Comparison of ENCODE assay signal across 24 mouse cellular contexts in the genomic region with DNA sequence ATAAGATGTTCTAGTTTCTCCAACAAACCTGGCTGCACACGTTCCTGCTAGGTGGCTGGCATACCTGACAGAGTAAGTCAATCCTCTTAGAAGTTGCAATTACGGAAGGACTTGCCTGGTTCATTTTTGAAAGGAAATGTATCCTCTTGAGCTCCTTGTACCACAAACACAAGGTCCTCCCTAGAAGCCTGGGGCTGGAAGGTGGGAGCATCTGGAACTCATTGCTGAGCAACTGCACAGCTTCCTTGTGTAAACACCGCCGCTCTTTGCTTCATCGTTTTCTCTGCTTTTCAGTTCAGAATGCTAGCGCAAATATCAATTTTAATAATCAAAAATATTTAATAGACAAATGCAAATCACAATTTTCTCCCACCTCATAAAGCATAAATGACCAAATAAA.
DNase-seq lines count a peak whose midpoint lies in the region; ATAC-seq lines count a peak whose summit lies in the region.
"Had no signal": no experiment of that assay in that cellular context is flagged by ENCODE, and none has a peak within 500 bp of the region (broad histone marks: within the 10 kb centered on the region; RNA-seq: fewer than 3 reads in every experiment).

No protein-coding gene starts in this region.

- no peaks in the 10 kb centered on the region for H3K27me3 ChIP-seq in forebrain, embryonic 11.5 days (ENCODE audit: control insufficient read depth, insufficient read depth, low read length)
- no peaks in the 10 kb centered on the region for H3K27me3 ChIP-seq in forebrain, embryonic 16.5 days (replicated peaks; ENCODE audit: control insufficient read depth, insufficient read depth, low read length)
- H3K27me3 ChIP-seq in embryonic facial prominence, embryonic 11.5 days (ENCODE audit: control insufficient read depth, insufficient read depth, low read length), result no peaks in the 10 kb centered on the region
- H3K27me3 ChIP-seq in limb, embryonic 12.5 days, result no peaks in the 10 kb centered on the region
- H3K27me3 ChIP-seq: forebrain, embryonic 12.5 days; heart, embryonic 15.5 days; hindbrain, embryonic 12.5 days had no signal

- no peaks in the 10 kb centered on the region for H3K4me1 ChIP-seq in forebrain, embryonic 11.5 days (replicated peaks; ENCODE audit: control insufficient read depth, insufficient read depth, low read length)
- H3K4me1 ChIP-seq in forebrain, embryonic 16.5 days (replicated peaks; ENCODE audit: control insufficient read depth, insufficient read depth, low read length), result no peaks in the 10 kb centered on the region
- no peaks in the 10 kb centered on the region for H3K4me1 ChIP-seq in embryonic facial prominence, embryonic 11.5 days (ENCODE audit: control insufficient read depth, insufficient read depth, low read length)
- peaks cover 7% of the 10 kb centered on the region for H3K4me1 ChIP-seq in limb, embryonic 12.5 days (replicated peaks)
- H3K4me1 ChIP-seq: heart, embryonic 15.5 days; hindbrain, embryonic 12.5 days had no signal

- no peak overlapping the region for H3K9ac ChIP-seq in forebrain, embryonic 11.5 days (ENCODE audit: low read length)
- H3K9ac ChIP-seq in forebrain, embryonic 16.5 days (replicated peaks; ENCODE audit: low read depth, low read length), result no peak overlapping the region
- H3K9ac ChIP-seq in embryonic facial prominence, embryonic 11.5 days (replicated peaks; ENCODE audit: low read length), result no peak overlapping the region
- no peak overlapping the region for H3K9ac ChIP-seq in limb, embryonic 12.5 days (replicated peaks)
- H3K9ac ChIP-seq: forebrain, embryonic 12.5 days; heart, embryonic 15.5 days; hindbrain, embryonic 12.5 days; liver, embryonic 14.5 days had no signal

- 81% methylated on average over 6 of the region's 6 CpGs for WGBS in forebrain, embryonic 11.5 days
- 87% methylated on average over 6 of the region's 6 CpGs for WGBS in forebrain, embryonic 16.5 days
- 25% methylated on average over 6 of the region's 6 CpGs for WGBS in embryonic facial prominence, embryonic 11.5 days
- 20% methylated on average over 6 of the region's 6 CpGs for WGBS in limb, embryonic 12.5 days

- no peaks in the 10 kb centered on the region for H3K36me3 ChIP-seq in forebrain, embryonic 11.5 days (ENCODE audit: control insufficient read depth, insufficient read depth, low read length)
- no peaks in the 10 kb centered on the region for H3K36me3 ChIP-seq in forebrain, embryonic 16.5 days (ENCODE audit: control insufficient read depth, insufficient read depth)
- H3K36me3 ChIP-seq in embryonic facial prominence, embryonic 11.5 days (replicated peaks; ENCODE audit: control insufficient read depth, insufficient read depth, low read depth, low read length), result no peaks in the 10 kb centered on the region
- H3K36me3 ChIP-seq in limb, embryonic 12.5 days, result no peaks in the 10 kb centered on the region
- H3K36me3 ChIP-seq: forebrain, embryonic 12.5 days; heart, embryonic 15.5 days; hindbrain, embryonic 12.5 days had no signal

- H3K9me3 ChIP-seq in forebrain, embryonic 11.5 days (ENCODE audit: control insufficient read depth, low read length), result no peaks in the 10 kb centered on the region
- H3K9me3 ChIP-seq in forebrain, embryonic 16.5 days (ENCODE audit: control insufficient read depth, low read length), result no peaks in the 10 kb centered on the region
- H3K9me3 ChIP-seq in embryonic facial prominence, embryonic 11.5 days (replicated peaks; ENCODE audit: control insufficient read depth, low read length), result no peaks in the 10 kb centered on the region
- H3K9me3 ChIP-seq in limb, embryonic 12.5 days, result no peaks in the 10 kb centered on the region
- H3K9me3 ChIP-seq: forebrain, embryonic 12.5 days; heart, embryonic 15.5 days; hindbrain, embryonic 12.5 days had no signal

- no peak for ATAC-seq in forebrain, embryonic 11.5 days (replicated peaks; ENCODE audit: low FRiP score)
- no peak for ATAC-seq in forebrain, embryonic 16.5 days
- ATAC-seq in embryonic facial prominence, embryonic 11.5 days (replicated peaks; ENCODE audit: insufficient number of reproducible peaks, low FRiP score, low TSS enrichment, low read depth), result no peak
- ATAC-seq in limb, embryonic 12.5 days (ENCODE audit: insufficient number of reproducible peaks, insufficient read depth, low FRiP score, low TSS enrichment, low read depth), result no peak
- ATAC-seq: CD4-positive, CD25-positive, alpha-beta regulatory T cell, adult 4 months; lung, postnatal 0 days; midbrain, embryonic 16.5 days had no signal

- peak; percentile 51 for DNase-seq in forebrain, embryonic 11.5 days (ENCODE audit: low spot score)
- peak; percentile 6 for DNase-seq in NIH3T3 (ENCODE audit: low read depth)
- peak; percentile 91 for DNase-seq in embryonic facial prominence, embryonic 11.5 days (ENCODE audit: low spot score)
- no peak for DNase-seq in adrenal gland, postnatal 10 days
- no peak for DNase-seq in frontal cortex, postnatal 25 days (ENCODE audit: low spot score in 2 of 2)
- no peak for DNase-seq in heart, postnatal 4 days
- DNase-seq: cerebellum, adult 18-20 months; cerebellum, postnatal 25 days; gastrocnemius, postnatal 36 days; kidney, adult 9 months; kidney, postnatal 4 days; layer of hippocampus, adult 9-11 months; left cerebral cortex, postnatal 4 days; thymus, postnatal 4 days had no signal

- no peak overlapping the region for H3K27ac ChIP-seq in forebrain, embryonic 11.5 days (ENCODE audit: low read depth, low read length)
- no peak overlapping the region for H3K27ac ChIP-seq in forebrain, embryonic 16.5 days (ENCODE audit: low read length)
- no peak overlapping the region for H3K27ac ChIP-seq in embryonic facial prominence, embryonic 11.5 days (replicated peaks; ENCODE audit: low read depth, low read length)
- no peak overlapping the region for H3K27ac ChIP-seq in limb, embryonic 12.5 days
- H3K27ac ChIP-seq: forebrain, embryonic 12.5 days; heart, embryonic 15.5 days; hindbrain, embryonic 12.5 days; left cerebral cortex, adult 2 months; liver, embryonic 14.5 days had no signal

- no peak overlapping the region for H3K4me3 ChIP-seq in forebrain, embryonic 11.5 days (ENCODE audit: low read depth, low read length)
- no peak overlapping the region for H3K4me3 ChIP-seq in forebrain, embryonic 16.5 days (replicated peaks; ENCODE audit: low read length)
- no peak overlapping the region for H3K4me3 ChIP-seq in embryonic facial prominence, embryonic 11.5 days (ENCODE audit: low read depth, low read length)
- H3K4me3 ChIP-seq in limb, embryonic 12.5 days (replicated peaks), result no peak overlapping the region
- H3K4me3 ChIP-seq: forebrain, embryonic 12.5 days; heart, embryonic 15.5 days; hindbrain, embryonic 12.5 days; left cerebral cortex, adult 2 months had no signal

- H3K4me2 ChIP-seq in forebrain, embryonic 11.5 days (ENCODE audit: low read depth, low read length, severe bottlenecking), result no peak overlapping the region
- H3K4me2 ChIP-seq in forebrain, embryonic 16.5 days (ENCODE audit: low read length), result no peak overlapping the region
- H3K4me2 ChIP-seq in embryonic facial prominence, embryonic 11.5 days (ENCODE audit: low read depth, low read length), result no peak overlapping the region
- 0 out of 2 replicates have a peak overlapping the region, but pooled peaks have one; percentile 4 for H3K4me2 ChIP-seq in limb, embryonic 12.5 days
- H3K4me2 ChIP-seq: forebrain, embryonic 12.5 days; heart, embryonic 15.5 days; hindbrain, embryonic 12.5 days had no signal

Comparison
In these comparisons a context has a peak if more than half of its experiments do, and no peak if none do; other contexts are left out.
1. DNase-seq: peak in forebrain, embryonic 11.5 days (single experiment), NIH3T3 (single experiment) and embryonic facial prominence, embryonic 11.5 days (single experiment); none in adrenal gland, postnatal 10 days (single experiment), frontal cortex, postnatal 25 days (0 of 2) and heart, postnatal 4 days (single experiment).